Mouse (Mus musculus) G1E (cell line): ENCODE results near the gene P3h4. TPM values are rescaled to one million over a fixed set of nuclear protein-coding genes. Genes with fewer than 3 reads are reported as not detected.

Experiments used
- ATAC-seq: 2 replicates; pipeline ENCODE4 v1.8.0; 2016; ENCODE audit warnings: mild to moderate bottlenecking; ENCODE audit not compliant: insufficient number of reproducible peaks, poor library complexity, low FRiP score, severe bottlenecking; ENCODE audit errors: extremely low read depth
- DNase-seq: peaks from one replicate; pipeline ENCODE4 v3.0.0; 2012; ENCODE audit warnings: low spot score
- H3K27me3 ChIP-seq: 2 replicates; pipeline ENCODE4 v1.6.1; 2012; ENCODE audit warnings: mild to moderate bottlenecking, low read length, inconsistent platforms; ENCODE audit not compliant: insufficient read depth
- H3K36me3 ChIP-seq: replicated peaks from 2 replicates; pipeline ENCODE3; 2012; ENCODE audit warnings: mild to moderate bottlenecking, inconsistent platforms
- H3K4me1 ChIP-seq: 2 replicates; pipeline ENCODE4 v1.6.1; 2012; ENCODE audit warnings: low read depth, low read length, inconsistent platforms, mixed read lengths; ENCODE audit not compliant: insufficient read depth
- H3K4me3 ChIP-seq: 2 replicates; pipeline ENCODE4 v1.5.1; 2012; ENCODE audit warnings: low read depth, mild to moderate bottlenecking, inconsistent platforms, low read length, moderate library complexity, mixed read lengths
- H3K9me3 ChIP-seq: replicated peaks from 2 replicates; pipeline ENCODE4 v1.6.1; 2012; ENCODE audit warnings: inconsistent platforms
- CTCF ChIP-seq: IDR thresholded peaks from 2 replicates; pipeline ENCODE4 v1.5.1; 2012; ENCODE audit warnings: low read depth, low read length, inconsistent platforms, mixed read lengths
- GATA1 ChIP-seq: IDR thresholded peaks from 2 replicates; pipeline ENCODE4 v1.6.1; 2012; ENCODE audit warnings: borderline replicate concordance, low read length, inconsistent platforms, mixed read lengths
- GATA2 ChIP-seq: IDR thresholded peaks from 2 replicates; pipeline ENCODE4 v1.6.1; 2012; ENCODE audit warnings: low read depth, low read length, inconsistent platforms, borderline replicate concordance
- POLR2AphosphoS5 ChIP-seq: IDR thresholded peaks from 2 replicates; pipeline ENCODE4 v1.6.1; 2012; ENCODE audit warnings: low read depth, low read length, inconsistent platforms; ENCODE audit not compliant: insufficient replicate concordance
- TAL1 ChIP-seq: conservative IDR thresholded peaks from 2 replicates; pipeline ENCODE4 v1.6.1; 2012; ENCODE audit warnings: low read depth, low read length, inconsistent platforms, mixed read lengths
- polyA plus RNA-seq: library from polyadenylated mRNA; stranded (reverse); fragments of >175 nt; gene quantifications from 2 replicates; pipeline ENCODE4 v1.2.3, GENCODE M21; 2012
- total RNA-seq, 2 experiments: library from RNA; stranded (forward) in 1 of 2; stranded (reverse) in 1 of 2; fragments of 200-1000 nt in 1 of 2; fragments of >200 nt in 1 of 2; fragmentation: Nextera tagmentation in 1 of 2; gene quantifications; 2 replicates each; pipeline ENCODE4 v1.2.3; 2014 to 2017

Gene P3h4
- total and polyA plus RNA-seq, 3 experiments = not detected

DNA sequence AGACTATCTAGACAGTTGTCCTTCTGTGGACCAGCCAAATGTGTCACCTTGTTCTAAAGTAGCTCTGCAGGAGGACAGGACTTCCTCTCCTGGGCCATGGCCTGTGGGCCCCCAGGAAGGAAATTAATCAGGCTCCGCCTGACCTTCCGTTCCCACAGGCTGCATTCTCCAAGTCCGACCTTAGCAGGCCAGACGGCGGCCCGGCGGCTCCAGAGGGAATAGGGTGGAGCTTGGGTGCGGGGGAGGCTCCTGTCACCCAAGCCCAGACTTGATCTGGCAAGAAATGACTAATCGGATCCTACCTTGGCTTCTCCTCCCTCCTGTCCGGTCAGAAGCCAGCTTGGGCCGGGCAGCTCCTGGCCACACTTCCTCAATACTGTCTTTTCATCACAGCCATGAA lies 19.4 kb downstream of the P3h4 start:
- ATAC-seq (no peak), DNase-seq (no peak)
- Histone ChIP-seq H3K36me3 (no peaks in the 10 kb centered on the region), H3K9me3 (no peaks in the 10 kb centered on the region), H3K4me3 (no peak overlapping the region), H3K4me1 (peaks cover 5% of the 10 kb centered on the region; the same call in 1 of the 2 replicates), H3K27me3 (peaks cover 62% of the 10 kb centered on the region)
- TF ChIP-seq GATA2 = no peak
- no peak for TF ChIP-seq TAL1
- TF ChIP-seq CTCF = no peak
- TF ChIP-seq GATA1 = no peak
- TF ChIP-seq POLR2AphosphoS5 = no peak

DNA sequence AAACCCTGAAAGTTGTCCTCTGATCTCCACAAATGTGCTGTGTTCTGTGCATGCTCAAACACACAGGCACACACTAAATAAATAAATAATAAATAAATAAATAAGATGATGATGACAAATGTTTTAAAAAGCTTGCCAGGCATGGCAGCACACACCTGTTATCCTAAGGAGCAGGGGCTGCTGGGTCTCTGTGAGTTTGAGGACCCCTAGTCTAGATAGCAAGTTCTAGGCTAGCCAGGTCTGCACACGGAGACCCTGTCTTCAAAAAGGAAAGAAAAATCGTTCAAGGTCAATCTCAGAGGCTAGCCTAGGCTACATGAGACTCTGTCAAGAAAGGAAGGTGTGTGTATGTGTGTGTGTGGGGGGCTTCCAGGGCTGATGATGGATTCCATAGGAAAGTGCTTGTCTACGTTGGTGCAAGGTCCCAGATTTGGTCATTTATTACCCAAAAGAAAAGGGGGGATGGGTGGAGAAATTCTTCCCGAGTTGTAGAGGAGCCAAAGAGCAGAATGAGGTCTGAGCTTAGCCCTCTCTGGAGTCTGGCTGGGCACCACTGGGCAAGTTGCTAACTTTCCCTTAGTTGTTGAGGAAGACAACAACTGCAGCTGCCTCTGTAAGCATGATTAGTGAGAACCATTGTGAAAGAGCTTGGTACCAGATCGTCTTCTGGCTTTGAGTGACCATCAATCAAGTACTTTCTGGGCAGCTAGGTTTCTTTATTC lies 20.1 kb downstream of the P3h4 start:
- peaks cover 64% of the 10 kb centered on the region for H3K27me3 ChIP-seq
- no peak for DNase-seq
- no peak for ATAC-seq
- peaks cover 5% of the 10 kb centered on the region; the same call in 1 of the 2 replicates for H3K4me1 ChIP-seq
- no peak for TF ChIP-seq GATA1
- no peak for TF ChIP-seq POLR2AphosphoS5
- H3K4me3 ChIP-seq = no peak overlapping the region
- H3K9me3 ChIP-seq = no peaks in the 10 kb centered on the region
- H3K36me3 ChIP-seq = no peaks in the 10 kb centered on the region

DNA sequence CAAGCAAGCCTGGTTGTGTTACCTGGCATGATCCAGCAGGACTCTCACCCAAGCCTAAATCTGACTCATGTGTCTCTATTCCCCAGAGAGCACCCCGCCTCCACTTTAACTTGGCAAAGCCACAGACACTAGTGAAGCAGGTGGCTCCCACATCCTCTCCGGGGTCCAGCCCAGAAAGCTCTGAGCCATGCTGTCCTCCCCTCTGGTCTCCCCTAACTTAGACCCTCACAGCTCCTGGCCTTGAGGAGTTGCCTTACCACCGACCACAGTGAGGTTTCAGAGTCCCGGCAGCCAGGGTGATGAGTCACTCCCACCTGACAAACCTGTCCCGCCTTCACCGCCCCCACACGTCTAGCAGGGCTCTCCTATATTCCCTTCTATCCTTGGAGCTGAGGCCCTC lies 20.9 kb downstream of the P3h4 start:
- TF ChIP-seq GATA2 = no peak
- no peak for TF ChIP-seq POLR2AphosphoS5
- no peak for TF ChIP-seq GATA1
- no peak for TF ChIP-seq CTCF
- TF ChIP-seq TAL1 = no peak
- Histone ChIP-seq H3K4me3 (no peak overlapping the region), H3K36me3 (no peaks in the 10 kb centered on the region), H3K4me1 (peaks cover 5% of the 10 kb centered on the region; the same call in 1 of the 2 replicates), H3K27me3 (peaks cover 64% of the 10 kb centered on the region), H3K9me3 (no peaks in the 10 kb centered on the region)
- ATAC-seq (no peak), DNase-seq (no peak)

DNA sequence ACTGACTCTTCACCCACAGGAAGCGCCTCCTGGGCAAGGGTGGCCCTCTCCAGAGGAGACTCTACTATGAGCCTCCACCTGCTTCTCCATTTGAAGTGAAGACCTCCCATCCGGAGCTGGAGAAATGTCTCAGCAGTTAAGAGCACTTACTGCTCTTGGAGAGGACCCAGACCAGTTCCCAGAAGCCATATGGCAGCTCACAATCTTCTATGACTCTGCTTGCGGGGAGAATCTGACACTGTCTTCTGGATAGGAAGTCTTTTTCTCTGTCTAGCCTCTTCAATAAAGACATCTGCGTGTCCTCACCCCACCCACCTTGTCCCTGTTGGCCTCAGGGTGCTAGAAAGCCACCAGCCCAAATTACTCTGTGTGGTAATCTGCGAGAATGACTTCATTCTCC lies 21.7 kb downstream of the P3h4 start:
- H3K4me1 ChIP-seq = peaks cover 5% of the 10 kb centered on the region; the same call in 1 of the 2 replicates
- no peak for ATAC-seq
- no peak for DNase-seq
- no peaks in the 10 kb centered on the region for H3K36me3 ChIP-seq
- peaks cover 69% of the 10 kb centered on the region for H3K27me3 ChIP-seq
- TF ChIP-seq GATA2 = no peak
- TF ChIP-seq TAL1 = no peak
- TF ChIP-seq CTCF = no peak
- TF ChIP-seq POLR2AphosphoS5 = no peak
- TF ChIP-seq GATA1 = no peak
- no peak overlapping the region for H3K4me3 ChIP-seq
- no peaks in the 10 kb centered on the region for H3K9me3 ChIP-seq

DNA sequence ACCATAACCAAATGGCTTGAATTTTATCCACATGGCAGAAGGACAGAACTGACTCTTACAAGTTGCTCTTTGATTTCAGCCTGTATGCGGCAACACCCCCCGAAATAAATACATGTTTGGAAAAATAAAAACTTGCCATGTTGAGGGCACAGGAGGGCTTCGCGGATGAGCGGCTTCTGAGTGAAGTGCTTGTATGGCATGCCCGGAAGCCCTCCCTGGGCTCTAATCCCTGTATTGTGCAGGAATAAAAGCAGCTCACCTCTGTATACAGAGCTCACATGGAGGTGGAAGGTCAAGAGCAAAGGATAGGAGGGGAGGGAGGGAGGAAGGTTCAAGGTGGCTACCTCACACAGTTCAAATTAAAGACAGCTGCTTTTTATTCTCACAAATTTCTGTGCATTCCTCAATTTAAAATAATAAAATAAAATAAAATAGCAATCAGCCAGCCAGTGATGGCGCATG lies 22.7 kb downstream of the P3h4 start:
- H3K27me3 ChIP-seq = peaks cover 68% of the 10 kb centered on the region
- H3K4me3 ChIP-seq = no peak overlapping the region
- TF ChIP-seq CTCF (no peak), GATA2 (no peak), TAL1 (no peak), POLR2AphosphoS5 (no peak), GATA1 (no peak)
- ATAC-seq (no peak), DNase-seq (no peak)
- H3K4me1 ChIP-seq = no peaks in the 10 kb centered on the region
- H3K9me3 ChIP-seq = no peaks in the 10 kb centered on the region
- H3K36me3 ChIP-seq = no peaks in the 10 kb centered on the region

- no peak for DNase-seq
- no peak for TF ChIP-seq GATA2
- TF ChIP-seq TAL1 = no peak
- no peak for TF ChIP-seq GATA1
- TF ChIP-seq POLR2AphosphoS5 = no peak
- TF ChIP-seq CTCF = no peak
- H3K9me3 ChIP-seq = no peaks in the 10 kb centered on the region
- no peaks in the 10 kb centered on the region for H3K36me3 ChIP-seq
- H3K27me3 ChIP-seq = peaks cover 71% of the 10 kb centered on the region
- H3K4me3 ChIP-seq = no peak overlapping the region
- H3K4me1 ChIP-seq = no peaks in the 10 kb centered on the region
- no peak for ATAC-seq
Observed at GRCm38 (mm10) chr11:100391081-100391883, 23.4 kb downstream of the P3h4 start.
